Mouse (Mus musculus): ENCODE measurements at regions not wholly inside any gene's neighbourhood (a gene's known extent, or its start where the extent isn't known, plus 50 kb on each side); places are given as distances from the start of the nearest gene placed in this dataset.
A peak's percentile ranks its signal among the peaks of the same experiment; 100 is the strongest.

GRCm38 (mm10) chr13:110741576-110742206, 346.8 kb downstream of the Plk2 start:
- DNase-seq: no peak
- intact Hi-C loops (cut with DNase I; ENCODE audit: low total_unique reads): no loop called here

- peak; percentile 12 for DNase-seq
- intact Hi-C loops (cut with DNase I; ENCODE audit: low total_unique reads): no loop called here
Measured at GRCm38 (mm10) chr13:110747223-110747868, 352.5 kb downstream of the Plk2 start.

- no peak for DNase-seq
- intact Hi-C loops (cut with DNase I; ENCODE audit: low total_unique reads): no loop called here
Measured at GRCm38 (mm10) chr13:110752746-110753145, 357.9 kb downstream of the Plk2 start.

GRCm38 (mm10) chr13:110754548-110754947, 359.7 kb downstream of the Plk2 start:
- intact Hi-C loops (cut with DNase I; ENCODE audit: low total_unique reads): no loop called here
- no peak for DNase-seq

- intact Hi-C loops (cut with DNase I; ENCODE audit: low total_unique reads): no loop called here
- no peak for DNase-seq
Measured at GRCm38 (mm10) chr13:110756877-110757276, 362.0 kb downstream of the Plk2 start.

- intact Hi-C loops (cut with DNase I; ENCODE audit: low total_unique reads): no loop called here
- DNase-seq: no peak
Measured at GRCm38 (mm10) chr13:110769210-110769609, 374.4 kb downstream of the Plk2 start.

- no peak for DNase-seq
Measured at GRCm38 (mm10) chr13:110775251-110775650, 380.4 kb downstream of the Plk2 start.

GRCm38 (mm10) chr13:110784162-110784785, 389.4 kb downstream of the Plk2 start:
- intact Hi-C loops (cut with DNase I; ENCODE audit: low total_unique reads): no loop called here
- no peak for DNase-seq

More at GRCm38 (mm10) chr13:110775251-110775650, 380.4 kb downstream of the Plk2 start:
- intact Hi-C loops (cut with DNase I; ENCODE audit: low total_unique reads): no loop called here

GRCm38 (mm10) chr13:110784822-110785221, 390.0 kb downstream of the Plk2 start:
- no peak for DNase-seq
- intact Hi-C loops (cut with DNase I; ENCODE audit: low total_unique reads): no loop called here

- intact Hi-C loops (cut with DNase I; ENCODE audit: low total_unique reads): no loop called here
Measured at GRCm38 (mm10) chr13:110798313-110798712, 403.5 kb downstream of the Plk2 start.

GRCm38 (mm10) chr13:110802841-110803240, 408.0 kb downstream of the Plk2 start:
- intact Hi-C loops (cut with DNase I; ENCODE audit: low total_unique reads): no loop called here
- DNase-seq: no peak

More at GRCm38 (mm10) chr13:110798313-110798712, 403.5 kb downstream of the Plk2 start:
- no peak for DNase-seq

GRCm38 (mm10) chr13:110812401-110812800, 417.6 kb downstream of the Plk2 start:
- no peak for DNase-seq
- intact Hi-C loops (cut with DNase I; ENCODE audit: low total_unique reads): no loop called here

- intact Hi-C loops (cut with DNase I; ENCODE audit: low total_unique reads): no loop called here
- no peak for DNase-seq
Measured at GRCm38 (mm10) chr13:110814066-110814465, 419.2 kb downstream of the Plk2 start.

GRCm38 (mm10) chr13:110819301-110819862, 424.5 kb downstream of the Plk2 start:
- intact Hi-C loops (cut with DNase I; ENCODE audit: low total_unique reads): no loop called here
- no peak for DNase-seq

GRCm38 (mm10) chr13:110824878-110825277, 429.9 kb upstream of the Actbl2 start:
- DNase-seq: no peak
- intact Hi-C loops (cut with DNase I; ENCODE audit: low total_unique reads): no loop called here

GRCm38 (mm10) chr13:110832442-110832841, 422.4 kb upstream of the Actbl2 start:
- intact Hi-C loops (cut with DNase I; ENCODE audit: low total_unique reads): no loop called here
- DNase-seq: no peak

- intact Hi-C loops (cut with DNase I; ENCODE audit: low total_unique reads): no loop called here
- no peak for DNase-seq
Measured at GRCm38 (mm10) chr13:110836936-110837335, 417.9 kb upstream of the Actbl2 start.

- intact Hi-C loops (cut with DNase I; ENCODE audit: low total_unique reads): no loop called here
- no peak for DNase-seq
Measured at GRCm38 (mm10) chr13:110841949-110842348, 412.9 kb upstream of the Actbl2 start.

GRCm38 (mm10) chr13:110845695-110846094, 409.1 kb upstream of the Actbl2 start:
- intact Hi-C loops (cut with DNase I; ENCODE audit: low total_unique reads): no loop called here

GRCm38 (mm10) chr13:110852996-110853727, 401.7 kb upstream of the Actbl2 start:
- DNase-seq: no peak
- intact Hi-C loops (cut with DNase I; ENCODE audit: low total_unique reads): no loop called here

More at GRCm38 (mm10) chr13:110845695-110846094, 409.1 kb upstream of the Actbl2 start:
- peak; percentile 31 for DNase-seq
